Mouse (Mus musculus): ENCODE measurements around the gene Ccdc107.

DNA sequence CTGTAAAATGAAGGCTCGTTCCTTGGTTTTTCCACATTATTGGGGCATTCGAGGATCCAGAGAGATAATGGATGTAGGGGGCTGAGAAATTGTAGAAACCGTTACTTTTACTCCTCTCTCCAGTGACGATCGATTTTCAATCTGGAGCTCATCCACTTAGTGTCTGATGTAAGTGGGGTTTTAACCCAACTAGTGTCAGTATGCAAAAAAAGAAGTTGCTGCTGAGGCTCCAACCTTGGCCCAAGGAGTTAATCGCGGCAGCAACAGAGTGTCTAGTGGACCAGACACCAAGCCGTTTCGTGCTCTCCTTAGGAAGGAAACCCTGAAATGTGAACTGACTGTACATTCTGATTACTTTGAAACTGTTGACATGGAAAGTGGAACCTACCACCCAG, 1.1 kb downstream of the Ccdc107 start:
- TF ChIP-seq CTCF (conservative IDR thresholded peaks at IDR 0.05; ENCODE audit: low read length), result no peak
- TF ChIP-seq NANOG (IDR thresholded peaks at IDR 0.05; ENCODE audit: borderline replicate concordance, low read length), result no peak
- TF ChIP-seq POU5F1 (IDR thresholded peaks at IDR 0.05; ENCODE audit: borderline replicate concordance, low read length), result no peak
